Mouse (Mus musculus): ENCODE data around the gene Cpd. TPM values are rescaled to one million over a fixed set of nuclear protein-coding genes. Genes with fewer than 3 reads are reported as not detected.

Gene Cpd
- polyA plus RNA-seq, 1 experiment, result 5.3 TPM

GRCm38 (mm10) chr11:76734560-76734959, 112.3 kb downstream of the Cpd start:
- 10% methylated on average over 3 of the region's 3 CpGs for WGBS

GRCm38 (mm10) chr11:76730650-76731049, 116.2 kb downstream of the Cpd start:
- H3K27ac ChIP-seq (ENCODE audit: control insufficient read depth, insufficient read depth, low read depth, low read length, poor library complexity), result no peak overlapping the region
- no peaks in the 10 kb centered on the region; the same call in 1 of the 2 replicates for H3K4me1 ChIP-seq (ENCODE audit: control insufficient read depth, insufficient read depth, low read length)
- WGBS, result 74% methylated on average over 3 of the region's 3 CpGs
- H3K4me3 ChIP-seq (replicated peaks; ENCODE audit: control insufficient read depth, low read depth, low read length), result no peak overlapping the region
- no peak for TF ChIP-seq POLR2A (IDR thresholded peaks at IDR 0.05; ENCODE audit: borderline replicate concordance, control insufficient read depth, low read depth, low read length)
- no peak for TF ChIP-seq CTCF (IDR thresholded peaks at IDR 0.05; ENCODE audit: control insufficient read depth, insufficient read depth, low read length)

More at GRCm38 (mm10) chr11:76734560-76734959, 112.3 kb downstream of the Cpd start:
- TF ChIP-seq POLR2A (IDR thresholded peaks at IDR 0.05; ENCODE audit: borderline replicate concordance, control insufficient read depth, low read depth, low read length) (no peak), CTCF (IDR thresholded peaks at IDR 0.05; ENCODE audit: control insufficient read depth, insufficient read depth, low read length) (no peak)
- Histone ChIP-seq H3K27ac (ENCODE audit: control insufficient read depth, insufficient read depth, low read depth, low read length, poor library complexity) (no peak overlapping the region; the same call in 1 of the 2 replicates), H3K4me1 (ENCODE audit: control insufficient read depth, insufficient read depth, low read length) (peaks cover 1% of the 10 kb centered on the region; the same call in 1 of the 2 replicates), H3K4me3 (replicated peaks; ENCODE audit: control insufficient read depth, low read depth, low read length) (no peak overlapping the region)

Other genes starting within 250 kb of the Cpd start
- 19.4 and 43.0 TPM in 2 replicates for gene Abr, start 224.7 kb downstream of the Cpd start, polyA plus RNA-seq (2011; ENCODE audit: insufficient read depth, insufficient read length, low replicate concordance, missing spikeins)
- gene Bhlha9, start 174.5 kb downstream of the Cpd start, polyA plus RNA-seq (2011; ENCODE audit: insufficient read depth, insufficient read length, low replicate concordance, missing spikeins), result not detected in 2 replicates
- gene Trarg1, start 167.2 kb downstream of the Cpd start, polyA plus RNA-seq (2011; ENCODE audit: insufficient read depth, insufficient read length, low replicate concordance, missing spikeins), result 0.68 and 3.6 TPM in 2 replicates
- 6.0 and 12.6 TPM in 2 replicates for gene Gosr1, start 83.4 kb downstream of the Cpd start, polyA plus RNA-seq (2011; ENCODE audit: insufficient read depth, insufficient read length, low replicate concordance, missing spikeins)
- 1.8 TPM in 1 of 2 replicates, not detected in the other for gene Tmigd1, start 55.1 kb upstream of the Cpd start, polyA plus RNA-seq (2011; ENCODE audit: insufficient read depth, insufficient read length, low replicate concordance, missing spikeins)
- 31.2 and 38.4 TPM in 2 replicates for gene Blmh, start 77.8 kb upstream of the Cpd start, polyA plus RNA-seq (2011; ENCODE audit: insufficient read depth, insufficient read length, low replicate concordance, missing spikeins)
- gene Slc6a4, start 151.6 kb upstream of the Cpd start, polyA plus RNA-seq (2011; ENCODE audit: insufficient read depth, insufficient read length, low replicate concordance, missing spikeins), result 15.6 and 37.7 TPM in 2 replicates
- gene Nsrp1, start 231.4 kb upstream of the Cpd start, polyA plus RNA-seq (2011; ENCODE audit: insufficient read depth, insufficient read length, low replicate concordance, missing spikeins), result 14.9 and 20.5 TPM in 2 replicates